Mouse (Mus musculus) bone marrow, adult 2 months (tissue): ENCODE data around the gene Megf11. TPM values are rescaled to one million over a fixed set of nuclear protein-coding genes. Genes with fewer than 3 reads are reported as not detected.
"Not testable (repeated sequence)": the region's sequence is repeated elsewhere in the genome, so short reads cannot be mapped to it uniquely, and the experiment has no call there.

Source experiments
- H3K27ac ChIP-seq: fragments of 200-500 bp; 2 replicates; pipeline ENCODE4 v1.5.1; 2012; ENCODE audit warnings: low read depth, mild to moderate bottlenecking, control low read depth, inconsistent platforms, low read length; ENCODE audit not compliant: control insufficient read depth, poor library complexity, insufficient read depth
- H3K4me1 ChIP-seq: fragments of 200-500 bp; 2 replicates; pipeline ENCODE4 v1.6.1; 2011; ENCODE audit warnings: low read length; ENCODE audit not compliant: control insufficient read depth, insufficient read depth
- H3K4me3 ChIP-seq: fragments of 200-500 bp; replicated peaks from 2 replicates; pipeline ENCODE3; 2011; ENCODE audit warnings: mild to moderate bottlenecking, low read depth, low read length, control low read depth; ENCODE audit not compliant: control insufficient read depth
- CTCF ChIP-seq: fragments of 200-500 bp; IDR thresholded peaks from 2 replicates; pipeline ENCODE4 v1.5.1; 2011; ENCODE audit warnings: low read length, control low read depth; ENCODE audit not compliant: control insufficient read depth, insufficient read depth
- POLR2A ChIP-seq: fragments of 200-500 bp; IDR thresholded peaks from 2 replicates; pipeline ENCODE4 v1.6.1; 2011; ENCODE audit warnings: low read depth, mild to moderate bottlenecking, control low read depth, low read length, borderline replicate concordance; ENCODE audit not compliant: control insufficient read depth
- WGBS: fragments of 180-500 bp; shearing (Covaris S2); methylation state at CpG from one replicate; pipeline ENCODE4 v1.1.7; 2018; 5-methylcytosine and 5-hydroxymethylcytosine counted together
- polyA plus RNA-seq: library from polyadenylated mRNA; stranded (reverse); fragments of >200 nt; gene quantifications from 2 replicates; pipeline ENCODE4 v1.2.4, GENCODE M21; 2011; ENCODE audit warnings: low replicate concordance; ENCODE audit not compliant: missing spikeins, insufficient read depth, insufficient read length

Gene Megf11
- polyA plus RNA-seq, 1 experiment, result not detected

GRCm38 (mm10) chr9:64702391-64702790 is 317.0 kb downstream of the Megf11 start:
- no peak overlapping the region for H3K27ac ChIP-seq

GRCm38 (mm10) chr9:64702937-64703336 is 317.5 kb downstream of the Megf11 start:
- H3K4me1 ChIP-seq, result no peaks in the 10 kb centered on the region; the same call in 1 of the 2 replicates
- H3K4me3 ChIP-seq, result no peak overlapping the region
- no peak overlapping the region for H3K27ac ChIP-seq
- WGBS, result 12% methylated on average over 2 of the region's 2 CpGs
- TF ChIP-seq POLR2A (no peak), CTCF (no peak)

More at GRCm38 (mm10) chr9:64702391-64702790, 317.0 kb downstream of the Megf11 start:
- TF ChIP-seq POLR2A (no peak), CTCF (no peak)
- Histone ChIP-seq H3K4me1 (no peaks in the 10 kb centered on the region; the same call in 1 of the 2 replicates), H3K4me3 (no peak overlapping the region)

GRCm38 (mm10) chr9:64703420-64703965 is 318.1 kb downstream of the Megf11 start:
- no peak overlapping the region for H3K27ac ChIP-seq
- no peaks in the 10 kb centered on the region; the same call in 1 of the 2 replicates for H3K4me1 ChIP-seq
- no peak overlapping the region for H3K4me3 ChIP-seq
- no peak for TF ChIP-seq POLR2A
- TF ChIP-seq CTCF, result no peak

- H3K27ac ChIP-seq, result no peak overlapping the region; the same call in 1 of the 2 replicates
- 59% methylated on average over 5 of the region's 5 CpGs for WGBS
- TF ChIP-seq POLR2A, result no peak
- TF ChIP-seq CTCF, result no peak
- no peak overlapping the region for H3K4me3 ChIP-seq
- no peaks in the 10 kb centered on the region; the same call in 1 of the 2 replicates for H3K4me1 ChIP-seq
These were observed 318.8 kb downstream of the Megf11 start for GRCm38 (mm10) chr9:64704073-64704840.

GRCm38 (mm10) chr9:64710291-64710690 is 324.9 kb downstream of the Megf11 start:
- H3K4me1 ChIP-seq, H3K27ac ChIP-seq, H3K4me3 ChIP-seq: not testable (repeated sequence)
- WGBS, result 90% methylated on average over 5 of the region's 5 CpGs

- 80% methylated on average over 5 of the region's 5 CpGs for WGBS
- H3K4me1 ChIP-seq, result no peaks in the 10 kb centered on the region
- no peak overlapping the region for H3K27ac ChIP-seq
- TF ChIP-seq CTCF (no peak), POLR2A (no peak)
- H3K4me3 ChIP-seq, result no peak overlapping the region
These were observed 334.2 kb downstream of the Megf11 start for GRCm38 (mm10) chr9:64719526-64720163.

GRCm38 (mm10) chr9:64726454-64726853 is 341.0 kb downstream of the Megf11 start:
- TF ChIP-seq POLR2A (no peak), CTCF (no peak)
- H3K4me1 ChIP-seq, result no peaks in the 10 kb centered on the region
- no peak overlapping the region for H3K4me3 ChIP-seq
- WGBS, result 74% methylated on average over 5 of the region's 5 CpGs
- no peak overlapping the region for H3K27ac ChIP-seq

- Histone ChIP-seq H3K27ac (no peak overlapping the region), H3K4me3 (no peak overlapping the region), H3K4me1 (no peaks in the 10 kb centered on the region; the same call in 1 of the 2 replicates)
- 78% methylated on average over 3 of the region's 3 CpGs for WGBS
- TF ChIP-seq POLR2A (no peak), CTCF (no peak)
These were observed 345.7 kb downstream of the Megf11 start for GRCm38 (mm10) chr9:64731029-64731560.

GRCm38 (mm10) chr9:64734166-64734565 is 348.7 kb downstream of the Megf11 start:
- no peak overlapping the region for H3K27ac ChIP-seq

GRCm38 (mm10) chr9:64734992-64735391 is 349.6 kb downstream of the Megf11 start:
- not testable (repeated sequence) for H3K27ac ChIP-seq, H3K4me1 ChIP-seq, H3K4me3 ChIP-seq
- WGBS, result 84% methylated on average over 7 of the region's 7 CpGs

More at GRCm38 (mm10) chr9:64734166-64734565, 348.7 kb downstream of the Megf11 start:
- no peaks in the 10 kb centered on the region; the same call in 1 of the 2 replicates for H3K4me1 ChIP-seq
- no peak overlapping the region for H3K4me3 ChIP-seq
- WGBS, result 47% methylated on average over 6 of the region's 6 CpGs
- TF ChIP-seq POLR2A, result no peak
- no peak for TF ChIP-seq CTCF
